Mouse (Mus musculus) embryonic fibroblast, embryonic 13.5 days (primary cell): ENCODE data around the gene Spata1.

Experiments
- CTCF ChIP-seq: IDR thresholded peaks from 2 replicates; pipeline ENCODE4 v1.5.1; 2011; ENCODE audit warnings: mild to moderate bottlenecking, control low read depth, low read length, moderate library complexity, borderline replicate concordance; ENCODE audit not compliant: insufficient read depth
- POLR2A ChIP-seq: IDR thresholded peaks from 2 replicates; pipeline ENCODE4 v1.6.1; 2011; ENCODE audit warnings: low read depth, mild to moderate bottlenecking, control low read depth, low read length, moderate library complexity

- TF ChIP-seq CTCF (no peak), POLR2A (peak; percentile 11)
Measured at GRCm38 (mm10) chr3:146500003-146500809, 653 bp upstream of the Spata1 start.
